Mouse (Mus musculus) cerebellum, adult 11 months (tissue): ENCODE data around the gene Ythdf2.
"Not testable (repeated sequence)": the region's sequence is repeated elsewhere in the genome, so short reads cannot be mapped to it uniquely, and the experiment has no call there.

Experiments
- DNase-seq: peaks from one replicate; pipeline ENCODE4 v3.0.0; 2022

Ythdf2 gene

DNA sequence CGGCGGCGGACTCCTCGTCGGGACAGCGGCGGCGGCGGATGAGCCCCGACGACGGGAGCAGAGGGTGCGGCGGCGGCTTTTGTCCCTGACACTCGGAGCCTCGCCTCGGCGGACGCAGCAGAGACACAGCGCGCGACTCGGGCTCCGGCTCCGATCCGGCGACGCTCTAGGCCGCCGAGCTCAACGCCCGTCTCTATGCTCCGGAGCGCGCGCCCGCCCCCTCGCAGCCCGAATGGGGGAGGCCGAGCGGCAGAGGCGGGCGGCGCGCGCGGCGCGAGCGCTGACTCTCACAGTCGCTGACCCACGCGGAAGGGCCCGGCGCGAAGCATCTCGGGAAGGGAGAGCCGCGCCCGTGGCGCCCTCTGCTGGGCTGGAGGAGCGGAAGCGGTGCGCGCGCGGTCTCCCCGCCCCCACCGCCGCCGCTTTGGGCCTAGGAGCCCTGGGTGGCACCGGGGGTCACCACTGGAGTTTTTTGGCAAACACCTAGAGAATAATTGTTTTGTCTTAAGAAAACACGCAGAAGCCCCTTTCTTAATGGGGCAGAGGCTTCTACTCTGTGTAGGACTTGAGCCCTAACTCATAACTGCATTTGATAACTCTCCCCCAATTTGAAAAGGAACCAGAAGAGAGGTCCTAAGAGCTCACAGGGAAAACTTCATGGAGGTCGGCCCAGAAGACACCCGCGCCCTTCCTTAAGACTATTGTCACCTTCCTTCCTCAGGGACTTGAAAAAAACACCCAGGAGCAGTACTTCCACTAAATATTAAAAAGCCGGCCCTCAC, at the start of gene Ythdf2:
TSS of gene Ythdf2 (minus strand) at position 351 of the 782 bp plus-strand sequence.
- DNase-seq = peak; percentile 97

DNA sequence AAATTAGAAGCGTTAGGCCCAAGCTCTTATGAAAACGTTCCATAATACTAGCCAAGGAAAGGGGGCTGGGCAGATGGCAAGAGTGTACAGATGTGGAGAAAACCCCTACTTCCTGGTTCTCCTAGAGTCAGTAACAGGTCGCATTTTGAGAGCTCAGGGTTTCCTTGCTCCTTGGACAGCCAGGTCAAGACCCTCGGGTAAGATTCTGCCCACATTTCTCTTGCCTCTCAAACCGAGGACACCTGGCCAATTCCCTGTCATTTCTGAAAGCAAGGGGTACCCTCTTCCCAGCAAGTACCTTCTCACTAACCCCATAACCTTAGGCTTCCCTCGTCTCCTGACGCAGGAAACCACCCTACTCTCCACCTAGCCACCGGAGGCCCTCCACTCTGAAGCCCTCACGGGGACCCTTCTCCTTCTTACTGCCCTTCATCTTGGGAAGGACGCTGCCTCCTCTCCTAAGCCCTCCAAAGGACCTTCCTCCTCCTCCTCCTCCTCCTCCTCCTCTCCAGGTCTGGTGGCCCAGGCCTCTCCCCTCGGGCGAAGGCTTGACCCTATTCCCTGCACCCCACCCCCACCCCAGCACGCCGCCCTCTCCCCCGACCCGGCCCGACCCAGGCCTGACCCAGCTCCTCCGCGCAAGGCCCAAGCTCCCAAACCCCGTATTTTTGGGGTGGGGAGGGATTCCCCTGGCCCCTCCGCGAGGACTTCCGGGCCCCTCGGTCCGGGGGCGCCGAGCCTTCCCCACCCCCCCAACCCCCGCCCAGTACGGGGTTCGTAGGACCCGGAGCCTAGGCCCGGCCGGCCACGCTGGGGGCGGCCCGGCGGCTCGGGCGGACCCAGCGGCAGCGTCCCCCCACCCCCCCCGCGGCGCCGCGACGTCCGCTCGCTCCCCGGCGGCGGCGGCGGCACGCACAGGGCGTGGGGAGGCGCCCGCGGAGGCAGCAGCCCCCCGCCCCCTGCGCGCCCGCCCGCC, 48.6 kb upstream of the Ythdf2 start:
- no peak for DNase-seq

DNA sequence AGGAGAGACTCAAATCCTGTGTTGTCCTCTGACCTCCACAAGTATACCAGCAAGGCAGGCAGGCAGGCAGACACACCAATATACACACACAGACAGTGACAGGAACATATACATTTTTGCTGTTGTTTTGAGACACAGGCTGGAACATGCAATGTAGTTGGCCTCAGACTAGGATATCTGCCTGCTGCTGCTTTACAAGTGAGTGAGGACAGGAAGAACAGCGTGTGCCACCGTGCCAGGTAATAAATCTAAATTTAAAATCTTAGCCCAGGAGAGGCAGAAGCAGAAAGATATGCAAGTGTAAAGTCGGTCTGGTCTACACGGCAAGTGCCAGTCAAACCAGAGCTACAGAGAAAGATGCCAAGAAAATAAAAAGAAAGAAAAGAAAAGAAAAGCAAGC, 47.1 kb upstream of the Ythdf2 start:
- no peak for DNase-seq

DNA sequence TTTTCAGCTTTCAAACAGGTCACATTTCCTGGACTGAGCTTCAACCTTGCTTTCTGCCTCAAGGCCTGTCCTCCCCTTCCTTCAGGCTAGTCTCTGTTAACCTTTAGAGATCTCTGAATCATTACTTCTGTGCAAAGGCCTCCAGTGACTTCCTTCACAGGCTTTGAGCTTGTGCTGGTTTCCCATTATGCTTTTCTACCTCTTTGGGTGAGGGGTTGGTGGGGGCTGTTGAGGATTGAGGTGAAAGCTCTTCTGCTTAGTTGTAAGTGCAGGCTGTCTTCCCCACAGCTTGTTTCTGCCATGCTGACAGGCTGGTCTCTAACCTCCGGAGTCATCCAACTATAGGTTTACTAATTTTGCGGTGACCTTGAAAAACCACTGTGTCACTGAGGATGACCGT, 44.3 kb upstream of the Ythdf2 start:
- DNase-seq = no peak

DNA sequence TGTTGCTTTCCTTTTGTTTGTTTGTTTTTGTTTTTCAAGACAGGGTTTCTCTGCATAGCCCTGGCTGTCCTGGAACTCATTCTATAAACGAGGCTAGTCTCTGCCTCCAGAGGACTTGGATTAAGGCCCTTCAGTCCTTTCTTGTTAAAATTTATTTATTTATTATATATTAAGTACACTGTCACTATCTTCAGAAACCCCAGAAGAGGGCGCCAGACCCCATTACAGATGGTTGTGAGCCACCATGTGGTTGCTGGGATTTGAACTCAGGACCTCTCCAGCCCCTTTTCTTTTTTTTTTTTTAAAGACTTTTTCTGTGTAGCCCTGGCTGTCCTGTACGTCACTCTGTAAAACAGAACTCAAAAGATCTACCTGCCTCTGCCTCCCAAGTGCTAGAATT, 42.9 kb upstream of the Ythdf2 start:
- no peak for DNase-seq

DNA sequence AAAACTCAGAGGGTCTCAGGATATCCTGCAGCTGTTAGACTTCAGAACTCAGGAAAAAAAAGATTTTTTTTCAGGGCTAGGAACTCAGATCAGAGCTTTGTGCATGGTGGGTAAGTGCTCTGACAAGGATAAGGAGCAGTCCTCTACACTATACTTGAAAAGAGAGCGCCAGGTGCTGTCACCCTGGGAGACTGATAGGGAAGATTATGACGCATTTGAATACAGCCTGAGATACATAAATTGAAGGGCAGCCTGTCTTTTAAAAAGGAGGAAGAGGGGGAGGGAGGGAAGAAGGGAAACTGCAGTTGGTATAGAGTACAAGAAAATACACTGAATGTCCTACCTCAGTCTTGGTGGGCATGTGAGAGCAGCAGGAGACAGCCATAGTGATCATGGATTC, 41.5 kb upstream of the Ythdf2 start:
- no peak for DNase-seq

DNA sequence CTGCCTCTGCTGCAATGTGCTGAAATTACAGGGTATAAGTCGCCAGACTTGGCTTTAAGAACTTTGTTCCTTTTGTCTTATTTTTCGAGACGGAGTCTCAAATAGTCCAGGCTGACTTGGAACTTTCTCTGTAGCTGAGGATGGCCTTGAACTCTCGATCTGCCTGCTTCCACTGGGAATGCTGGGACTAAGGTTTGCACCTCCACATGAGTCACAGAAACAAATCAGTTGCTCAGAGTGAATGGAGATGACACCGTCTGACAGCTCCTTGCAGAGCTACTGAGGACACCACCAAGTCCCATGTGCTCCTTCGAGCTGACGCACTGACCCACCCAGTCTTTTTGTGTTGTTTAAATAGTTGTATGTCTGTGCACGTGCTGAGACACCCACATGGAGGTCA, 41.0 kb upstream of the Ythdf2 start:
- DNase-seq = no peak

DNA sequence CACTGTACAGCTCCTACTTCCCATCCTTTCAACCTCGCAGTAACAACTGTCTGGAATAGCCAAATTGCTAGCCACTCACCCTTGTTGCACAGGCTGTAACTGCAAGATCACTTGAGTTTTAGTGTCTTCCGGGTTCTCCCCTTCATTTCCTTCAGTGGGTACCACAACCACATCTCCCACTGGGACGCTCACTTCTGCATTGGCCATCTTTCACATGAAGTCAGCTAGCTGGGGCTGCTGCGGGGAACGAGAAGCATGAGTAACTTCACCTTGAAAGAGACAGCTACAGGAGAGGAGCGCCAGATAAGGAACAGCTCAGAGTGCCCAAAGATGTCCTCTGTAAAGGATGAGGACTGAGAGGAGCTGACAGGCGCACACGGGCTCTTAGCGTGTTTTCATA, 39.5 kb upstream of the Ythdf2 start:
- DNase-seq = no peak

DNA sequence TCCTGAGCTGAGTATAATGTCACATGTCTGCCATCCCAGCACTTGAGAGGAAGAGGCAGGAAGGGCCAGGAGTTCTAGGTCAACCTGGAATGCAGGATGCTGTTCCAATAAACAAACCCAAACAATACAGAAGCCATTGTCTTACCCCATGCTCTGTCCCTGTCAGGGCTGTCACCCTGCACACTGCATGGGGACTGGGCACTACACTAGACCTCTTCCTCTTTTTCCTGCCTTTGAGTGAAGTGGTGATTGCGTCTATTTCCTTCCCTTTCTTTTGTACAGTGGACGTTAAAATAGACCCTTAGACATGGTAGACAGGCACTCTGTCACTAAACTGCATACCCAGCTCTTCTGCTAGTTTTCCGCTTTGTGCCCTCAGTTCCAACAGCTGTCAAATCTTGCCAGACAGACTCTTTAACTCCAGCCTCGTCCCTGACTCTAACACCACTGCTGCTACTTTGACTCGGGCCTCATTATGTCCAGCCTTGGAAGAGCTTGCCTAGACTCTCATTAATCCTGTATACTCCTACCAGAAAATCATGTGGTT, 35.4 kb upstream of the Ythdf2 start:
- DNase-seq = no peak

DNA sequence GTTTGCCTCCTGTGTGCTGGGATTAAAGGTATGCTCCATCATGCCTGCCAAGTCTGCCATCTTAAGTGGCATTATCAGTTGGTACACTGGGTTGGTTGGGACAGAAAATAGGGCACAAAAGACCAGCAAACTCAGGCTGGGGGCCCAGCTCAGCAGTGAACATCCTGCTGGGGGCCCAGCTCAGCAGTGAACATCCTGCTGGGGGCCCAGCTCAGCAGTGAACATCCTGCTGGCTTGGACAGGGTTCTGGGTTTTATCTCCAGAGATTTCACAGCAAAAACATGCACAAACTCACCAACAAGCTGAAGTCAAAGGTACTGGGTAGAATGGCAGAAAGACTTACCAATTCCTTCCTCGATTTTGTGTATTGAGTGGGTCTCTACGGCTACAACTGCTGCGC, 33.5 kb upstream of the Ythdf2 start:
- DNase-seq = no peak

DNA sequence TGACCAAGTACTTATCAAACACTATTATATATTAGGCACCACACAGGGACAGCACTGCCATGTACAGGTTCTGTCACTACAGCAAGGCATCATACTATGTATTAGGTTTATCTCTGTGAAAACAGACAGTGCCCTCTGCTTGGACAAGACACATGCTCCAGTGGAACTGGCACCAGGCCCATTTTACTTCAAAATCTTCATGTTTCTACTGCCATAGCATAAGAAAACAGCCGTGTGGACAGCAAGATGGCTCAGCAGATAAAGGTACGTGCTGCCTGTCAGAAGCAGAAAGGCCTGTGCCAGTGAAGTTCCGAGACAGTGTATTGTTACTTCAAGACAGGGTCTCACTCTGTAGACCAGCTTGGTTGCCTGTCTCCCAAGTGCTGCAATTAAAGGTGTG, 29.1 kb upstream of the Ythdf2 start:
- DNase-seq = no peak

DNA sequence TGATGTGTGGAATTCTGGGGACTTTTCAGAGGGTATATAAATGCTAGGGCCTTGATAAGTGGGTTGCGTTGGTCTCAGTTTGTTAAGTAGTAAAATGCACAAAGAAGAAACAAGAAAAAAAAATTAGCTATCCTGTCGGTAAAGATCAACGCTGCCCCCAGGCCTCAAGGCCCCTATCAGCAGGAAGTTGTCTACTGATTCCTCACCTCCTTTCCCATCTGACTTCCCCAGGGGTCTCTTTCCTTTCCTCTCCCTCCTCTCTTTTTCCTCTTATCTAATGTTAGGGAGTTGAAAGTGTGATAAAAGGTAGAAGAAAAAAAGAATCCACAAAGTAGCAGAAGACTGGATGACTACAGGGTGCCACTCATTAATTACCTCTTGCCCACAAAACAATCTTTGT, 28.3 kb upstream of the Ythdf2 start:
- no peak for DNase-seq

DNA sequence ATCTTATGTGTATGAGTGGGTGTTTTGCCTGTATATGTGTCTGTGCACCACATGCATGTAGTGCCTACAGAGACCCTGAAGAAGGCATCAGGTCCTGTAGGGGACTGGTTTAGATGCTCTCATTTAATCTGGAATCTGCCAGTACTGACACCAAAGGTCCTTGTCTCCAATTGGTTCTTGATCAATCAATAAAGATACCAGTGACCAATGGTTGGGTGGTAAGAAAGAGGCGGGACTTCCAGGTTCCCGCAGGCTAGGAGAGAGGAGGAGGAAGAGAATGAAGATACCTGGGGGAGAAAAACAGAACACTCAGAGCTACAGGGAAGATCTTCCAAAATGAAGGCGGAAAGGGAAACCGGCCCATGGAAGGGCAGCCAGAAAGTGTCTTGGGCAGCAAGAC, 26.3 kb upstream of the Ythdf2 start:
- DNase-seq = no peak

DNA sequence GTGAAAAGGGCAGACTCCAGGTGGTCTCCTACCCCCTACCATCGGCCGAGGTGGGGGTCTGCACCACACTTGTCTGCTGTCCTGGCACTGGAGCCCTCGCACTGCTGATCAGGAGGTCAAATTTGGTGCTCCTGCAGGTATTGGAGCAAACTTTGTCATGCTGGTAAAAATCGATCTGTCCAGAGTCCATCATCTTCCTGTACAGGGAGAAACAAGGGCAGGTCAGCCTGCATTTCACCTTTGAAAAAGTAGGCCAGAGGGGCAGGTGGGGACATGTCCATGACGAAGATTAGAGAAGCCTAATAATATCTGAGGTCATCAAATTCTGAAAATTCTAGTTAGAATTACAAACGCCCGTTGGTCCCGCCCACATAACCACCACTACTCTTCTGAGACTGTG, 22.6 kb upstream of the Ythdf2 start:
- no peak for DNase-seq

DNA sequence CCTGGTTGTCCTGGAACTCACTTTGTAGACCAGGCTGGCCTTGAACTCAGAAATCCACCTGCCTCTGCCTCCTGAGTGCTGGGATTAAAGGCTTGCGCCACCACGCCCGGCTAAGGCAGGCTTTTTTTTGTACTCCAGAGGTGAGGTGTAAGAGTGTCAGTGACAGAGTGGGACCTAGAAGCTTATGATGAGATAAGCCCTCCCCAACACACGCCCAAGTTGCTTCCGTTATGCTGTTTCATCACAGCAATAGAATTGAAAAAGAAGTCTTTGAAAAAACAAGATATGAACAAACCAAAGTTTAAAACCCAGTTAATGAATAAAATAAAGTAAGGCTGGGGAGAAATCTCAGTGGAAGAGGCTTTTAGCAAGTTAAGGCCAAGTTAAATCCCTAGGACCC, 18.3 kb upstream of the Ythdf2 start:
- DNase-seq = no peak

DNA sequence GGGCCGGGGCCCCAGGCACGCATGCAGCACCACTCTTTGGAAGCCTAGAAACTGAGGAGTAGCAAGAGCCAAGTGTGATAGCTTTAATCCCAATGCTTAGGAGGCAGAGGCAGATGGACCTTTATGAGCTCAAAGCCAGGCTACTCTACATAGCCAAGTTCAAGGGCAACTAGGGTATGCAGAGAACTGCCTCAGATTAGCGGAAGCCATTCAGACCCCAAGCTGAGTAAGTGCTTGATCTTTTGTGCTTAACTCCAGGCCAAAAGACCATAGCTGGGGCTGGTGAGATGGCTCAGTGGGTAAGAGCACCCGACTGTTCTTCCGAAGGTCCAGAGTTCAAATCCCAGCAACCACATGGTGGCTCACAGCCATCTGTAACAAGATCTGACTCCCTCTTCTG, 9.9 kb upstream of the Ythdf2 start:
- not testable (repeated sequence) for DNase-seq

DNA sequence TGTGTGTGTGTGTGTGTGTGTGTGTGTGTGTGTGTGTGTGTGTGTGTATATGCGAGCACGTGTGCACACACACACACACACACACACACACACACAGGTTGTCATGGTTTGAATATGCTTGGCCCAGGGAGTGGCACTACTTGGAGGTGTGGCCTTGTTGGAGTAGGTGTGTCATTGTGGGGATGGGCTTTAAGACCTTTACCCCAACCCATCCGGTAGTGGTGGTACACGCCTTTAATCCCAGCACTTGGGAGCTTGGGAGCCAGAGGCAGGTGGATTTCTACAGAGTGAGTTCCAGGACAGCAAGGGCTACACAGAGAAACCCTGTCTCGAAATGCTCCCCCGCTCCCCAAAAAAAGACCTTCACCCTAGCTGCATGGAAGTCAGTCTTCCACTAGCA, 6.3 kb upstream of the Ythdf2 start:
- DNase-seq = not testable (repeated sequence)

DNA sequence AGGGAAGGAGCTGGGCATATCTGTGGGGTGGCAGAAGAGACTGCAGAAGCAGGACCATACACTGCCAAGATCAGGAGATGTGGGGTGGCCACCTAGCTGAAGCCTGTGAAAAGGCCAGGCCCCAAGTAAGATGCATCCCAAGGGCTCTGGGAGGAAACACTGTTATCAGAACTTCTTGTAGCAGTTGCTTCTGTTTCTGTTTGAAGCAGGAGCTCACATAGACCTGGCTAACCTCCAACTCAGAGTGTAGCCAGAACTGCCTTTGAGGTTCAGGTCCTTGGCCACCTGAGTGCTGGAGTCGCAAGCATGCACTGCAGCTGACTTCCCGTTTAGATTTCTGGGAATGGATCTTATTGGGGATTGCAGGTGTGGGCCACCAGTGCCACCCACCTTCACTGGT, 5.7 kb upstream of the Ythdf2 start:
- no peak for DNase-seq

DNA sequence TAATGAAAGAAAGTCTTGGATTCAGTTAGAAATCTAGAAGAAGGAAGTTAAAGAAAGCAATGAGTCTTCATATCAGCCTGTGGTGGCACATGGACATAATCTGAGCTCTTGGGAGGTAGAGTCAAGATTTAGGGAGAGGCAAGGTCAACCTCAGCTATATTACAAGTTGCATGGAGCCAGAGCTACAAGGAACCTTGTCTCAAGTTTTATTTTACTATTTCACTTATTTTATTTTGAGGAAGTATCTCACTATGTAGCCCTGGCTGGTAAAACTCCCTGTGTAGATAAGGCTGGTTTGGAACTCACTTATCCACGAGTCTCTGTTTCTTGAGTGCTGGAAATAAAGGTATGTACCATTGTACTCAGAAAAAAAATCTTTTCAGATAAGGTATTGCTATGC, 4.5 kb upstream of the Ythdf2 start:
- no peak for DNase-seq

DNA sequence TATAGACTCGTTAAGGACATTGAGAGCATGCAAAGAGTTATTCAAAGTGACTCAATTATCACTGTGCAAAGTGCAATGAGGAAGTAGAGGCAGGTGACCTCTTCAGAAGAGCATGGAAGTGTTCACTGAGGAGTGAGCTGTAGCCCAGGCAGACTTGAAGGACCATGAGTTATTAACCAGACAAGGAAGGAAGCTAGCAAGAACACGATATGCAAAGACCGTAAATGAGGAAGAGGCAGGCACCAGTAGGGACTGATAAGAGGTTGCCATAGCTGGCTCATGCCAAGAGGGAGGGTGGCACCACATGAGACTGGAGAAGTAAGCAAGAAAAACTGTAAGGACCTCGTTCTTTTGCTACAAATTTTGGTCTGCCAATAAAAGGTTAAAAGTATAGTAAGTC, 2.7 kb upstream of the Ythdf2 start:
- no peak for DNase-seq

DNA sequence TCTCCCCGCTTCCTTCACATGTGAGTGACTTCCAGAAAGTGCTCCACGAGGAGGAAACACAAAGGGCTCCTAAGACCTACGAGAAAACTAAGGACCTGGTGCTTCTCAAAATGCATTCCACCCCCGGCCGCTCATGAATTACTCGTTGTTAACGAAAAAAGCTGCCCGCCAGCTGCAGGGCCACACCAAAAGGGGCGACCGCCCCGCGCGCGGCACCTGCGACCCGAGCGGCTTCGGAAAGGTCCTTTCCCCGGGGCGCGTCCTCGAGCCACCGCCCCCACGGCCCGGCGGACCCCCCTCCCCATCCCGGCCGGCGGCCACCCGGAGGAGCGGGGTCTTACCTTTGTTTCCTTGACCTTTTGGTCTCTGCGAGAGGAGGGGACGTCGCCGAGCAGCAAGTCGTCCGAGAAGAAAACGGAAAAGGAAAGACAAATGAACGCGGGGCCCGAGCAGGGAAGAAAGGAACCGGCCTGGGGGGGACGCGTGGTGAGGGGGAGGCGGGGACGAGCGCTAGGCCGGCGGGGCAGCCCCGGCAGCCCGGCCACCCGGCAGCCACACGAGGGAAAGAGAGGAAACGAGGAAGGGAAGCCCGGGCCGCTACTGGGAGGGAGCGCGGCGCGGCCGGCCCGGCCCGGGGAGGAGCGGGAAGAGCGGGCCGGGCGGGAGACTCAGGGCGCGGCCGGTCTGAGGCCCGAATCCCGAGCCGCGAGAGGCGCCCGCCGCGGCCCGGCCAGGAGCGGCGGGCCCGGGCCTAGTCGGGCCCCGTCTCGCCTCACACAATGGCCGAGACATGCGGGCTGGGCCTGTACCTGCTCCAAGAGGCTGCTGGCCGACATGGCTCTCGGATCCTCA, 786 bp downstream of the Ythdf2 start:
- DNase-seq = peak; percentile 17

DNA sequence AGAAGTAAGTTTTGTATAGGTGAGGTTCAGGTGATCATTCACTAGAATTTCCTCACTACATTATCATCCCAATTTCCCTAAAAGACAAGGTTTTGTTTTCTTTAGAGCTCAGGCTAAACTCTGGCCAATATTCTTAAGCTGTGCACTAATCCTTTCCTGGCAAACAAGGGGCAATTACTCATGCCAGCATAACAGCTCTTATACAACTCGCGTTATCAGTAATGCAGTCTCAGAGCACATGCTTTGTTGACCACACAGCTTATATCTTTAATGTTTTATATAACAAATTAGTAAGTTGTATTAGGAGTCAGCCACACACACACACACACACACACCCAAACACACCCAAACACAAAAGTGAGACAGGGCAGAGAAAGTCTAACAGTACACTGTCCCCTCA, 1.8 kb downstream of the Ythdf2 start:
- no peak for DNase-seq

DNA sequence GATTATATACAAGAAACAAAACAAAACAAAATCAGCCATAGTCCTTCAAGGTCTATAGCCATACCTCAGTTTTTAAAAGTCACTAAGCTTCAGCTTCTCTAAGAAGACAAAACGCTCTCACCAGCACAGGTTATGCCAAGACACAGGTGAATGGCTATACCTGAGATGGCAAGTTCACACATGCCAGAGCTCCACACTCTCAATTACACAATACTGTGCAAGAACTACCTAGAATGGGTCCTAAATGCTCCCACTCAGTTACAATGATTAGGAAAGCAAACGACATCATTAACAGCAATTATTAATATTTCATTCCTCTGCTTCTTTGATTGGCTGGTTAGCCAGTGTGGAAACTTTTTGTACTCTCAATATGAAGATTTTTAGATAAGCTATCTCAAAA, 2.8 kb downstream of the Ythdf2 start:
- DNase-seq = no peak
